Mouse (Mus musculus) erythroid progenitor cell, adult 5-6 weeks (primary cell): Measurements from ENCODE around the gene Ap4s1. TPM values are rescaled to one million over a fixed set of nuclear protein-coding genes. Genes with fewer than 3 reads are reported as not detected.
A peak's percentile ranks its signal among the peaks of the same experiment; 100 is the strongest.
"Not testable (repeated sequence)": the region's sequence is repeated elsewhere in the genome, so short reads cannot be mapped to it uniquely, and the experiment has no call there.

Experiments used
- ATAC-seq: replicated peaks from 2 replicates; pipeline ENCODE4 v1.8.0; 2016; ENCODE audit warnings: moderate number of reproducible peaks, mild to moderate bottlenecking, moderate TSS enrichment, inconsistent platforms; ENCODE audit not compliant: poor library complexity, low FRiP score, severe bottlenecking
- total RNA-seq, 2 experiments: library from RNA; stranded (forward) in 1 of 2; stranded (reverse) in 1 of 2; fragments of 150-400 nt in 1 of 2; fragments of 186-747, 209-891 nt in 1 of 2; gene quantifications; 2 replicates each; pipeline versions ENCODE4 v1.2.3 to v1.2.4; 2015 to 2017; ENCODE audit warnings: low replicate concordance in 2 of 2

Ap4s1 gene
- 2.5 and 13.7 TPM in 2 replicates for total RNA-seq (2015; ENCODE audit: low replicate concordance)
- total RNA-seq (2017; ENCODE audit: low replicate concordance) = 4.4 and 29.4 TPM in 2 replicates

DNA sequence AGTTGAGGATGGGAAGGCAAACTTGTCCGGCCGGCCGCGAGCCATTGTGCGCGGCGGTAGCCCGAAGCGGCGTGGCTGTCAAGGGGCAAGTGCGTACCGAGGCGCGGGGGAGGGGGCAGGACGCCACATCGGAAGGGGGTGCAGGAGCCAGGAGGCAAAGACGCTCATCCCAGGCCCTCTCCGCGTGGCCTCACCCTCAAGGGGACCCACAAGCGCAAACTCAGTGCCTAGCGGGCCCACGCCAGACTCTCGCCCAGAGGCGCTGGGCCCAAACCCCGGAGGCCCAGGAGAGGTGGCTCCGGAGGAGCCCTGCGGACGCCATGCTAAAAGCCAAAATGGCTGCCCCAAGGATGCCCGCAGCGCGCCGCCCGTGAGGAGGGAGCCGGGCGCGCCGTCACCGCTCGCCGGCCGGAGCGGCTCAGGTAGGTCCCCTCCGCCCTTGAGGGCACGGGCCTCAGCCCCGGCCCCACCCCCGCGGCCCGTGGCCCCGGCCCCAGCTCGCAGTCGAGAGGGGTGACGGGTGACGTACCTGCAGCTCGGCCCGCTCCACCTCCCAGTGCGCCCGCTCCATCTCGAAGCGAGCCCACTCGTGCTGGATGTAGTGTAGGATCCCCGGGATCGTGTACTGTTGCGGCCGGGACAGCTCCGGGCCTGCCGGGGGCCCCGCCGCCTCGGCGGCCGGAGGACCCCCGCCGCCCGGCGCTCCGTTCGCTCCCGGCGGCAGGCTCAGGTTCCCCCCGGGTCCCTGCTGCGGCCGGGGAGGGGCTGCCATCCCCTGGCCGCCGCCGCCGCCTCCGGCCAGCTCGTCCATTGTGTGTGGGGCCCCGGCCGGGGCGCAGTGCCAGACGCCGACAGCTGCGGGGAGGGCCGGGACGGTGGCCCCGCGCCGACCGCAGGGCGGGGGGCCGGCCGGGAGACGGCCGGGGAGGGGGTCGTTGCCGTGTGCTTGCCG lies at the start of gene Ap4s1:
Gene Ap4s1, plus strand, starts transcription at position 141 of the 952 bp plus-strand sequence.
- ATAC-seq = peak; percentile 67

DNA sequence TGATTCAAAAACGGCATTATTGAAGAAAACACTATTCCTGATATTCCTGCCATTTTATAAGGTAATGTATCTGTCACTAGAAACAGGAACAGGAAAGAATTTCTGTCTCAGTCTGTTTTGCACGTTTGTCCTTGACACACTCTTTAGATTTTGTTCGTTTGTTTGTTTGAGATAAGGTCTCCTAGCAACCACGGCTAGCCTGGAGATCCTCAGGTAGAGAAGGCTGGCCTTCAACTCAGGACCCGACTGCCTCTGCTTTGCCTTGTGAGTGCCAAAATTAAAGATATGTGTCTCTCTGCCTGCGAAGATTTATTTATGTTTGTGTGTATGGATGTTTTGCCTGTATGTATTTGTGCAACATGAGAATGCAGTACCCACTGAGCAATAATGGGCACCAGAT lies 49.0 kb upstream of the Ap4s1 start:
- 0 out of 2 replicates have a peak, but pooled peaks have one; percentile 30 for ATAC-seq

DNA sequence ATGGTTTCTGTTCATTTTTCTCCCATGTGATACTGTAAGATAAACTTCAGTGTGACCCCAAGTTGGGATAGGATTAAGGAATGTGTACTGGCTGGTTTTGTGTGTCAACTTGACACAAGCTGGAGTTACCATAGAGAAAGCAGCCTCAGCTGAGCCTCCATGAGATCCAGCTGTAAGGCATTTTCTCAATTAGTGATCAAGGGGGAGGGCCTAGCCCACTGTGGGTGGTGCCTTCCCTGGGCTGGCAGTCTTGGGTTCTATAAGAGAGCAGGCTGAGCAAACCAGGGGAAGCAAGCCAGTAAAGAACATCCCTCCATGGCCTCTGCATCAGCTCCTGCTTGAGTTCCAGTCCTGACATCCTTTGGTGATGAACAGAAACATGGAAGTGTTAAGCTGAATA lies 41.4 kb upstream of the Ap4s1 start:
- not testable (repeated sequence) for ATAC-seq

DNA sequence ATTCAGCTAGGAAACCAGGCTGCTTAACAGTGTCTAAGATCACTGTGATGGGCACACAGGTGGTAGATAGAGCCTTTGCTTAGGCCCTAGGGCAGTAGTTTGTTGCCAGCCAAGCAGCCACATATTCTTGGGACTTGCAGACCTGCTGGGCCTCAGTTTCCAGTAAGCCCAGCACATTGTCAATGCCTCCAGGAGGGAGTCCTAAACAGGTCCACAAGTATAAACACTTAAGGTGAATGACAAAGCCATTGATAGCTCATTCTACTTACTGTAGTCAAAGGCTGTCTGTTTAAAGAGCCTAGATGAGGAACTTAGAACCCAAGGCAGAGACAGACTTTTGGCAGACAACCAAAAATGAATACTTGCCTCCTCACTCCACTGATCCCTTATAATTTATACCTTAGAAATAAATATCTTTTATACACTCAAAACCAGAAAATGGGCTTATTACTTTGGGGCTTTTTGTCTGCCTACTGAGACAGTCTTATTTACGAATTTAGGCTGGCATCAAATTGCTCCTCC lies 34.8 kb upstream of the Ap4s1 start:
- ATAC-seq = no peak

DNA sequence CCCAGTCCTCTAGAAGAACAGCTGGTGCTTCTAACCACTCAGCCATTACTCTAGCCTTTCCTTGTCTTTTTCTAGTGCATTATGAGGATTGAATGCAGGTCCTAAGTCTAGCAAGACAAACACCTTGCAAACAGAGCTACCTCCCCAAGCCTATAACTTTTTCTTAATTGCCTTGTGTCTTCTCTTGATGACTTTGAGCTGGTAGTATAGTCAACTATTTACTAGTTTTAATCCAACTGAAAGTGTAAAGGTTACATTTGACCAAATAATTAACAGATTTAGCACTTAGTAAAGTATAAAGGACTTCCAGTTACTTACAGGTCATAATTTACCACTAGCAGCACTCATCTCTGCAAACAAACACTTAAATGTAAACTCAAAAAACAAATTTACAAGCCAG lies 27.8 kb upstream of the Ap4s1 start:
- no peak for ATAC-seq

DNA sequence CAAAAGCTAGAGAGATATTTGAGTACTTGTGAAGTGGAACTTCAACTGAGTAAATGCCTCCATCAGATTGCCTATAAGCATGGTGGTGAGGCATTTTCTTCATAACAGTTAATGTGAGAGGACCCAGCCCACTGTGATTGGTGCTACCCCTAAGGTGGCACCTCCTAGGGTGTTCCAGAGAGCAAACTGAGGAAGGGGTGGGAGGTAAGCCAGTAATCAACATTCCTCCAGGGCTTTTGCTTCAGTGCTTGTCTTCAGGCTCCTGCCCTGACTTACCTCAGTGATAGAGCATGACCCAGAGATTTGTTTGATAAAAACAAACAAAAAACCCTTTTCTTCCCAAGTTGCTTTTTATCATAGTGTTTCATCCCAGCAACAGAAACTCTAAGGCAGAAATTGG lies 26.9 kb upstream of the Ap4s1 start:
- ATAC-seq = no peak

DNA sequence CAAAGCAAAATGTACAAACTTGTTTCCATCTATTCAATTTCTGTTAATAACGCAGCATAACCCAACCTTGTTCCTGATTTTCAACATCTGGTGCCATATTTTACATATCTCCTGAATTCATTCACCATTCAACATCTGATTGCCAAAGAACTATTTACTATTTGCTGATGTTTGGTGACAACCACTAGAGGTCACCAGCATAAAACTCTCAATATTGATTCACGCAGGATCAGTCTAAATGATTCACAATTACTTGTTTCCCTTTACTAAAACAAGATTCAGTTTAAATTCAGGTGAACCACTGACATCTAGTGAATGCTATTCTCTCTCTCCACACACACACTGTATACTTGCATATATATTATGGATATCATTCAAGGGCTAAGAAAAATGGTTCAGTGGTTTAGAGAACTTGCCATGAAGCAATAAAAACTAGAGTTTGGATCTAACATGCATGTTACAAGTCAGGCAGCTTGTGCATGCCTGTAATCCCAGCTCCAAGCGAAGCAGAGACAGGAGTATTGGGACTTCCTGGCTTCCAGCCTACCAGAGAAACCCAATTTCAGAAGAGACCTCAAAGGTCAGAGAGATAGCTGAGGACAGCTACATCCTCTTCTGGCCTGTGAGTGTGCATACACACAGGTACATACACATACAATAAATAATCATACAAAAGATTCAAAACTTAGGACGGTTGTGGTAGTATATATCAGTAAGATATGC lies 24.0 kb upstream of the Ap4s1 start:
- ATAC-seq = peak; percentile 59; the same call in 1 of the 2 replicates

DNA sequence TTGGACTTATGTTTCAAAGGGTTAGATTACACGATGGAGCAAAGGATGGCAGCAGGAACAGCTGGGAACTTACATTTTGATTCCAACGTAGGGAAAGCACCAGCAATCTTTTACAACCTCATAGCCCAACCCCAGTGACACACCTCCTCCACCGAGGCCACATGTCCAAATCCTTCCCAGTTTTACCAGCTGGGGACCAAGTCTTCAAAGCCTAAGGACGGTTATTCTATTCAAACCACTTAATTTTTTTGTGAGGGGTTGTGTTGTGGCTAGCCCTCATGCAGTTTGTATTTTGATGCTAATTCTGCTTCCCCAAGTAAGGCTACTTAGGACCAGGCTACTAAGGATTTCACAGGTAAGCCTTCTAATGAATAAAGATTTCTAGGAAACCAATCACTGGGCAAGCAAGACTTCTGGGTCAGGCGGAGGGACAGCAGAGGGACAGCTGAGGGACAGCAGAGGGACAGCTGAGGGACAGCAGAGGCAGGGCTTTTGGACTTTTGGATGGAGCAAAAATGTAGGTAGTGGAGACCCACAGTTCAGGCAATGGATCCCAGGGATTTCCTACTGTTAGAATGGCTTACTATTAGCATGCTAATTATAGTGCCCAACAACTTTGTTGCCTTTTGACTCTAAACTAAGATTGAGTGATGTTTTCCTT lies 19.5 kb upstream of the Ap4s1 start:
- ATAC-seq = no peak

DNA sequence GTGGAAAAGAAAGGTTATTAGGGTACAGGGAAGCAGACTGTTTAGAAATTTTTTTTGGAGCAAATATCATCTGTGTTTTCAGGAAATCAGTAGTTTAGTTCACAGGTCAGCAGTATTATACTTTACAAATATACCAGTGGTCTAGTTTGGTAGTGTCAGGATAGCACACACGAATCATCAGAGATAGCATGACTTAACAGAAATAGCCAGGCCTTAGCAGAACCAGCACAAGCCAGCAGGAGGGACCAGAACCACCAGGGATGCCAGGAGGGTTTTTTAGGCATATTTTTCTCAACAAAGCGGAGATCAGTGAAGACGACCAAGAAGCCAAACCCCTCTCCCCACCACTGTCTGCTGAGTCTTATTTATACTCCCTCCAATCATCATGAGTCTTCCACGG lies 17.6 kb upstream of the Ap4s1 start:
- no peak for ATAC-seq

DNA sequence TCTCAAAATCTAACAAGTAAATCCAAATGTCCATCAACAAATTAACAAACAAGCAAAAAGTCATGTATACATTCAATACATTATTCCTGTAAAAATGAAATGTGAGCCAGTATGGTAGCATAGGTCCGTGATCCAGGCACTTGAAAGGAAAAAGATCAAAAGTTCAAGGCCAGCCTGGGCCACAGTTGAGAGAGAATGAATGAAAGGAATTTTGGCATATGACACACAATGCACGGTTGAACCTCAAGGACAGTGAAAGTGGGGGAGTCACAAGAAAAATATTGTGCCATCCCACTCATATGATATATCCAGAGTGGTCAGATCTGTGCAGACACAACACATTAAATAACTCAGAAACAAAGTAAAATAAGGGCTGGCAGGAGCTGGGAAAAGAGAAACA lies 14.4 kb upstream of the Ap4s1 start:
- no peak for ATAC-seq

DNA sequence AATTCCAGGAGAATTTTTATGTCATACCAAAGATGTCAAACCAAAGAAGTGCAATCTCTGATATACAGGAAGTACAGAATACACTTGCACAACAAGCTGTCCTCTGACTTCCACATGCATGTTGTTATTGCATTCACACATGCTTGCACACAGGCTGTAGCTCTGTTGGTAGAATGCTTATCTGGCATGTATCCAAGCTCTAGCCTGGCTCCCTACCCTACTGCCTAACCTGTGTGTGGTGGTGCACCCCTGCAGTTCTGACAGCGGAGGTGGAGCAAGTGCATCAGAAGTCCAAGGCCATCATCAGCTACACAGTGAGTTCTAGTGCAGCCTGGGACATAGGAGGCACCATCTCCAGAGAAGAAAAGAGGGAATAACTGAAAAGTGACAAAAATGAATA lies 12.0 kb upstream of the Ap4s1 start:
- no peak for ATAC-seq

DNA sequence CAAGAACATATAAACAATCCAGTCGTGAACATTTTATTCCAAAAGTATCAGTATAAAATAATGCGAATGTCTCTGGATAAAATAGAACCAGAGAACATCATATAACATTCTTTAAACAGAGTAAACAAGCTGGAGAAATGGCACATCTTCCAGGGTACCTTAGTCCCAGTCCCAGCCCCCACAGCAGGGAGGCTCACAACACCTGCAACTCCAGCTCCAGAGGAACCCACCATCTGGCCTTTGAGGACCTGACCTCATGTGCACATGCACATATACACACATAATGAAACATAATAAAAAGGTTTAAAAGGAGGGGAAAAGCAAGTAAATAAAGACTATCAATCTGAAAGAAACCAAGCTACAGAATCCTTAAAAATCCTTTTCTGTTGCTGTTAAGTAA lies 2.3 kb upstream of the Ap4s1 start:
- ATAC-seq = no peak

DNA sequence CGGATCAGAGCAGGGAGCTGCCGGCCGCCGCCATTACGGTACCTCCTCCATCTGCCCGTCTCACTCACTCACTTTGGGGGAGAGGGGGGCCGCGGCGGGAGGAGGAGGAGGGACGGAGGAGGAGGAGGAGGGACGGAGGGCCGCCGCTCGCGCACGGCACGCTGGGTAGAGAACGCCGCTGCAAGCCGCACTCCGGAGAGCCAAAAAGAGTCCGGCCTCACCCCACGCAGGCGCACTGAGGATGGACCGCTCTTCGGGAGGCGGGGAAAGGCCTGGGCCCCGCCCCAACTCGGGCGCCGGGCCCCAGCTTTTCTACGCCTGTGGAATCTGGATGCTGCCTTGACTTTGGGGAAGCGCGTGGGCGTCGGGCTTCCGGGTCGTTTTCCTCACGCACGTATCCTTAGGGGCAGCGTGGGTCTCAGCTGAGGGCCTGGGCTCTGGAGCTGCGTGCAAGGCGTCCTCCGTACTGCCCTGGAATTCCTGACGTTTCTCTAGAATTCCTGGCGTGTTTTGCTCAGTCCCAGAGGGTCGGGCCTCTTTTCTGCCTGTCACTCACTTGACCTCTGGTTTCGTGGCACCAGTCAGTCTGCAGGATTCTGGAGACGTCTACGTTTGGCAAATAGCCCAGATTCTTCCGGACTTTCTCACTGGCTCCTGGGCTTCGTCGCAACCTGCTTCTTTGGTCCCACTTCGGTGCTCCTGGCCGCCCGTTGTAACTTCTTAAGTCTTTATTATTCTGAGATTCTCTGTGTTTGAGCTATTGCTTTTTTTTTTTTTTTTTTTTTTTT lies 1.2 kb downstream of the Ap4s1 start, which contains the start of gene Strn3:
Gene Strn3, minus strand, starts transcription at position 53 of the 788 bp plus-strand sequence.
- peak; percentile 92 for ATAC-seq

DNA sequence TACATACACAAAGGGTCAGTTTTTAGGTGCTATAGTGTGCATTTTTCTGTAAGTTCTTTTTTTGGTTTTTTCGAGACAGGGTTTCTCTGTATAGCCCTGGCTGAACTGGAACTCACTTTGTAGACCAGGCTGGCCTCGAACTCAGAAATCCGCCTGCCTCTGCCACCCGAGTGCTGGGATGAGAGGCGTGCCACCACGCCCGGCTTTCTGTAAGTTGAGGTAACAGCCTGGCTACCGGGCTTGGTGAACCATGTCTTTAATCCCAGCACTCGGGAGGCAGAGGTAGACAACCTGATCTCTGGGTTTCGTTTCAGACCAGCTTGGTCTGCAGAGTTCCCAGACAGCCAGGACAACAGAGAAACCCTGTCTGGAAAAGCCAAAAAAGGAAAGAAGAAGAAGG lies 2.0 kb downstream of the Ap4s1 start:
- not testable (repeated sequence) for ATAC-seq

DNA sequence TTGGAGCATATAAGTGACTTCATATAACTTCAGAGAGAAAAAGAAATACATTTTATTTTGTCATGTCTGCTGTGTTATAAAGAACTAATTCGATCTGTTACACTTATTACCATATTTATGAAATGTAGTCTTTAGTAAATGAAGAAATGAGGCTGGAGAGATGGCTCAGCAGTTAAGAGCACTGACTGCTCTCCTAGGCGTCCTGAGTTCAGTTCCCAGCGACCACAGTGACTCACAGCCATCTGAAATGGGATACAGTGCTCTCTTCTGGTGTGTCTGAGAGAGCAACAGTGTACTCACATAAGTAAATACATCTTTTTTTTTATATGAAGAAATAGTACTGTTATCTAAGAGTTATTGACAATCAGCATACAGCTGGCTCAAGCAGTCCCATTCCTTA lies 2.6 kb downstream of the Ap4s1 start:
- no peak for ATAC-seq

DNA sequence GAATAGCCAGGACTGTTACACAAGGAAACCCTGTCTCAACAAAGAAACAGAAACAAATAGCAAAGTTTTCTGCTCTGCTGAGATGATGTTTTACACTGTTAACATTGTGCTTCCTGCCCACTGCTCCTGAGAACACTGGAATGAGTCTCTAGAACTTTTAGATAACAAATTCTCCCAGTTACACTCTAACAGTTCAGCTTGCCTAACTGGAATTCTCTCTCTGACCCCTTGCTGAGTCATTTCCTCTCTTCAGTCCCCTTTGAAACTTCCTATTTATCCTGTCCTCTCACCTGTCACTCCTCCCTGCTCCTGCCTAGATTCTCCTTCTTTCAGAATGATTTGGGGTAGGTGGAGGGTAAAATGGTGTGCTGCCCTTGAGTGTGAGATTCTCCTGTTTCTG lies 3.3 kb downstream of the Ap4s1 start:
- ATAC-seq = no peak

DNA sequence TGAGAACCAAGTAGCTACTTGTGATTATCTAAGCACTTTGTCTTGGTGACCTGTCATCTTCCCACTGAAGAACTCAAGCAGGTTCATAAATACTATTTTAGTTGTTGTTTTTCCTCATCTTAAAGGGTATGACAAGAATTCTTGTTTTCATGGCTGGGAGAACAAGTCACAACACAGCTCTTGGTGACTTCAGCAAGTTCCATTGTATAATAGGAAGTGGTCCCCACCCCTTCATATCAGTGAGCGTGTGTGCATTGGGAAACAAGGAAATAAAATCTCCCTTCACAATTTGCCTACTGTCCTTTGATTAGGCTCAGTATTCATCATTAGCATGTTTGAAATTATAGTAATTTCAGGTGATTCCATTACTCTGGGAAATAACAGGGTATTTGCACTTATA lies 4.1 kb downstream of the Ap4s1 start:
- no peak for ATAC-seq

DNA sequence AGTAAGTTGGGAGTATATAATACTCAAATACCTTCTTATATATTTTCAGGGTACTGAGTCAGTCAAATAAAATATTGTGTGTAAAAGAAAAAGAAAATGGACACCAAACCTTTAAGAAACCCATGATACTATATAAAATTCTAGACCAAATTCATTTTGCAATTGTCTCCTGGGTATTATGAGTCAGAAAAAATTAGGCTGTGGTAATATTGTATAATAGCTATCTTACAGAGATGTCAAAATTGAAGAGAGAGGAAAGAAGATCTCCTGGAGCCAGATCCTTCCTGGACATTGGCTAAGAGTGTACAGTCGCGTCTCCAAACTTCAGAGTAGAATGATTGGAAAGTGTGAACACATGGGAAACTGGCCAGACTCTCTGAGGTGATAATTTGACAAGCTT lies 5.3 kb downstream of the Ap4s1 start:
- ATAC-seq = no peak
